Mouse (Mus musculus) midbrain, embryonic 11.5 days (tissue): ENCODE results near the gene Top3b. TPM values are rescaled to one million over a fixed set of nuclear protein-coding genes. Genes with fewer than 3 reads are reported as not detected.

Experiments
- ATAC-seq: fragments of 200-750 bp; cut with Nextera tagmentation; 2 replicates; pipeline ENCODE4 v1.8.0; 2017; ENCODE audit warnings: moderate TSS enrichment, moderate library complexity; ENCODE audit not compliant: low FRiP score
- DNase-seq: peaks from one replicate; pipeline ENCODE4 v3.0.0; 2015; ENCODE audit warnings: low spot score; ENCODE audit errors: missing footprints
- H3K27ac ChIP-seq: fragments of 300-500 bp; sonication (generic); 2 replicates; pipeline ENCODE4 v1.5.1; 2014; ENCODE audit warnings: low read depth, low read length
- H3K27me3 ChIP-seq: fragments of 300-500 bp; sonication (generic); 2 replicates; pipeline ENCODE4 v1.6.1; 2014; ENCODE audit warnings: mild to moderate bottlenecking, low read length, moderate library complexity, mixed read lengths; ENCODE audit not compliant: control insufficient read depth, insufficient read depth
- H3K36me3 ChIP-seq: fragments of 300-500 bp; sonication (generic); 2 replicates; pipeline ENCODE4 v1.6.1; 2014; ENCODE audit warnings: mild to moderate bottlenecking, low read length, moderate library complexity, mixed read lengths; ENCODE audit not compliant: control insufficient read depth, insufficient read depth
- H3K4me1 ChIP-seq: fragments of 300-500 bp; sonication (generic); 2 replicates; pipeline ENCODE4 v1.6.1; 2014; ENCODE audit warnings: low read length; ENCODE audit not compliant: control insufficient read depth, insufficient read depth
- H3K4me2 ChIP-seq: fragments of 300-500 bp; sonication (generic); 2 replicates; pipeline ENCODE4 v1.6.1; 2014; ENCODE audit warnings: mild to moderate bottlenecking, moderate library complexity
- H3K4me3 ChIP-seq: fragments of 300-500 bp; sonication (generic); 2 replicates; pipeline ENCODE4 v1.5.1; 2014; ENCODE audit warnings: low read depth, low read length
- H3K9ac ChIP-seq: fragments of 300-500 bp; sonication (generic); 2 replicates; pipeline ENCODE4 v1.6.1; 2014; ENCODE audit warnings: low read length
- H3K9me3 ChIP-seq: fragments of 300-500 bp; sonication (generic); 2 replicates; pipeline ENCODE4 v1.6.1; 2016; ENCODE audit warnings: low read length; ENCODE audit not compliant: control insufficient read depth
- WGBS: fragments of 180-500 bp; shearing (Covaris S2); extraction: QIAGEN DNeasy Blood & Tissue Kit; methylation state at CpG from one replicate; pipeline ENCODE4 v1.1.7; 2014; 5-methylcytosine and 5-hydroxymethylcytosine counted together
- polyA plus RNA-seq: library from polyadenylated mRNA; unstranded; fragments of >200 nt; fragmentation: Nextera tagmentation; extraction: Ambion mirVana; gene quantifications from 2 replicates; pipeline ENCODE4 v1.2.1, GENCODE M21; 2014

The Top3b gene
- 50.0 and 56.7 TPM in 2 replicates for polyA plus RNA-seq

- under 1% methylated on average over 45 of the region's 49 CpGs for WGBS
- DNase-seq = peak; percentile 97
- H3K9ac ChIP-seq = peak within 1 kb of the TSS; percentile 82
These were observed at the start of gene Top3b, which contains the start of gene Vpreb1 for GRCm38 (mm10) chr16:16870617-16871331. Gene Top3b, plus strand, starts transcription at chr16:16870736. Gene Vpreb1, minus strand, starts transcription at chr16:16870843.

GRCm38 (mm10) chr16:16825476-16825875 lies 45.1 kb upstream of the Top3b start:
- no peaks in the 10 kb centered on the region for H3K9me3 ChIP-seq
- no peak overlapping the region for H3K4me3 ChIP-seq
- no peak for ATAC-seq
- 38% methylated on average over 5 of the region's 5 CpGs for WGBS
- DNase-seq = no peak
- no peaks in the 10 kb centered on the region for H3K27me3 ChIP-seq
- no peak overlapping the region for H3K9ac ChIP-seq
- H3K4me2 ChIP-seq = no peak overlapping the region
- H3K27ac ChIP-seq = no peak overlapping the region
- H3K36me3 ChIP-seq = no peaks in the 10 kb centered on the region
- no peaks in the 10 kb centered on the region for H3K4me1 ChIP-seq

More at GRCm38 (mm10) chr16:16870617-16871331, at the start of gene Top3b, which contains the start of gene Vpreb1:
- Histone ChIP-seq H3K4me3 (peak within 1 kb of the TSS; percentile 64), H3K27ac (peak within 1 kb of the TSS; percentile 83), H3K4me2 (peak within 1 kb of the TSS; percentile 63), H3K27me3 (no peaks in the 10 kb centered on the region), H3K9me3 (no peaks in the 10 kb centered on the region; the same call in 1 of the 2 replicates), H3K4me1 (peaks cover 6% of the 10 kb centered on the region; the same call in 1 of the 2 replicates), H3K36me3 (no peaks in the 10 kb centered on the region)
- peak; percentile 96 for ATAC-seq

DNA sequence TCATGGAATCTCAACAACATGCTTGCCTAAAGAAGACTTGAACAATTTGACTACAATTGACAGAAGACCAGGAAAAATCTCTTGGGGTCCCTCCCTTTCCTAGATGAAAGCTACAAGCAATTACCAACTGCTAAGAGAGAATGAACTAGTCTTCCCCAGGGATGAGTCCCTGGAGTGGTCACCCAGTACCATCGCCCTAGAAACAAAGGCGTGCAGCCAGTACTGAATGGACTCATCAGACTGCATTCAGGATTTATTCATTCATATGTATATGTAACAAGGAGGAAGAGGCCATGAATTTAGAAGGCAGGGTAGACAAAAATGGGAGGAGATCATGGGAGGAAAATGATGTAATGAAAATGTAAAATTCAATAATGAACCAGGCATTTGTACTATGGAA lies 44.3 kb upstream of the Top3b start:
- ATAC-seq = no peak
- Histone ChIP-seq H3K27me3 (no peaks in the 10 kb centered on the region), H3K36me3 (no peaks in the 10 kb centered on the region), H3K4me1 (no peaks in the 10 kb centered on the region), H3K4me3 (no peak overlapping the region), H3K27ac (no peak overlapping the region), H3K9me3 (no peaks in the 10 kb centered on the region), H3K9ac (no peak overlapping the region), H3K4me2 (no peak overlapping the region)
- 79% methylated on average over 2 of the region's 2 CpGs for WGBS
- DNase-seq = no peak

GRCm38 (mm10) chr16:16828757-16829615 lies 41.5 kb upstream of the Top3b start, which contains the start of gene Spag6l:
Gene Spag6l, minus strand, starts transcription at chr16:16829456.
- peak; percentile 95 for DNase-seq
- Histone ChIP-seq H3K4me2 (peak within 1 kb of the TSS; percentile 81), H3K9ac (peak within 1 kb of the TSS; percentile 50), H3K4me1 (no peaks in the 10 kb centered on the region), H3K4me3 (peak within 1 kb of the TSS; percentile 44), H3K27me3 (no peaks in the 10 kb centered on the region), H3K36me3 (no peaks in the 10 kb centered on the region), H3K27ac (no peak within 1 kb of the TSS), H3K9me3 (no peaks in the 10 kb centered on the region)
- ATAC-seq = peak; percentile 97
- WGBS = 6% methylated on average over 33 of the region's 33 CpGs

DNA sequence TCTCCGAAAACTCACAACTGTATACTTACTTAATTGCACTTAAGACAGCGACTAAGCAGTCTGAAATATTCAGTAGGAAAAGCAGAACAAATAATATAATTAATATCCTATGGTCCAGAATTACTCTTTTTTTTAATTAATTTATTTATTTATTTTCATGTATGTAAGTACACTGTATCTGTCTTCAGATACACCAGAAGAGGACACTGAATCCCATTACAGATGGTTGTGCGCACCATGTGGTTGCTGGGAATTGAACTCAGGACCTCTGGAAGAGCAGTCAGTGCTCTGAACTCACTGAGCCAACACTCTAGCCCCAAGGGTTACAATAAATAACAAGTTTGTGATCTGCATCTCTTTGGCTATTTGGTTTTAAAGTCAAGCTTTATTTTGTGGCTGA lies 40.9 kb upstream of the Top3b start:
- H3K4me2 ChIP-seq = no peak overlapping the region
- no peak overlapping the region for H3K9ac ChIP-seq
- DNase-seq (no peak), ATAC-seq (peak; percentile 40; the same call in 1 of the 2 replicates)
- no peaks in the 10 kb centered on the region for H3K9me3 ChIP-seq
- H3K4me1 ChIP-seq = no peaks in the 10 kb centered on the region
- H3K4me3 ChIP-seq = no peak overlapping the region
- H3K27ac ChIP-seq = no peak overlapping the region
- WGBS = 83% methylated on average over 3 of the region's 3 CpGs
- H3K27me3 ChIP-seq = no peaks in the 10 kb centered on the region
- no peaks in the 10 kb centered on the region for H3K36me3 ChIP-seq

GRCm38 (mm10) chr16:16849196-16849595 lies 21.3 kb upstream of the Top3b start:
- no peaks in the 10 kb centered on the region for H3K36me3 ChIP-seq
- no peak for DNase-seq
- no peaks in the 10 kb centered on the region for H3K9me3 ChIP-seq
- H3K4me1 ChIP-seq = no peaks in the 10 kb centered on the region
- no peak overlapping the region for H3K9ac ChIP-seq
- ATAC-seq = no peak
- no peak overlapping the region for H3K27ac ChIP-seq
- no peaks in the 10 kb centered on the region for H3K27me3 ChIP-seq
- H3K4me2 ChIP-seq = no peak overlapping the region
- H3K4me3 ChIP-seq = no peak overlapping the region

- Histone ChIP-seq H3K4me1 (no peaks in the 10 kb centered on the region), H3K27ac (no peak overlapping the region), H3K4me2 (no peak overlapping the region), H3K9ac (no peak overlapping the region), H3K36me3 (no peaks in the 10 kb centered on the region), H3K4me3 (no peak overlapping the region), H3K27me3 (no peaks in the 10 kb centered on the region), H3K9me3 (no peaks in the 10 kb centered on the region)
- DNase-seq (no peak), ATAC-seq (no peak)
- WGBS = 80% methylated on average over 3 of the region's 3 CpGs
These were observed 18.1 kb upstream of the Top3b start for GRCm38 (mm10) chr16:16852411-16852810.

DNA sequence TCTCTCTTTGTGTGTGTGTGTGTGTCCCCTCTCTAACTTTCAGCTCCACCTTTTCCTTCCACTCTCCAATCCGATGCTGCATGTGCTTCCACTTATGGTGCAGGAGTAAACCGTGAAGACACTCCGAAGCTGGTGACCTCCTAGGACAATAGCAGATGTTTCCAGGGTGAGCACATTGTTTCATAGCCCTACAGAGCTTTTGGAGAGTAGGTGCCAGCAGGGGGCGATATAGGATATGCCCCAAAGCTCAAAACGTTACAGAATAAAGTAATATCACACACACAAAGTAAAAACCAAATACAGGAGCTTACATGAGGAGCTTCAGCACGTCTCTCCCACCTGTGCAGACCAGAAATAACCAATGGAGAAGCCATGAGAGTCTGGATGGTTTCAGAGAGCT lies 15.7 kb upstream of the Top3b start:
- no peak for ATAC-seq
- H3K4me3 ChIP-seq = no peak overlapping the region
- H3K9ac ChIP-seq = no peak overlapping the region
- H3K27ac ChIP-seq = no peak overlapping the region
- WGBS = 40% methylated on average over 6 of the region's 6 CpGs
- H3K9me3 ChIP-seq = no peaks in the 10 kb centered on the region
- no peaks in the 10 kb centered on the region for H3K27me3 ChIP-seq
- H3K4me1 ChIP-seq = no peaks in the 10 kb centered on the region
- no peak overlapping the region for H3K4me2 ChIP-seq
- H3K36me3 ChIP-seq = no peaks in the 10 kb centered on the region
- no peak for DNase-seq

DNA sequence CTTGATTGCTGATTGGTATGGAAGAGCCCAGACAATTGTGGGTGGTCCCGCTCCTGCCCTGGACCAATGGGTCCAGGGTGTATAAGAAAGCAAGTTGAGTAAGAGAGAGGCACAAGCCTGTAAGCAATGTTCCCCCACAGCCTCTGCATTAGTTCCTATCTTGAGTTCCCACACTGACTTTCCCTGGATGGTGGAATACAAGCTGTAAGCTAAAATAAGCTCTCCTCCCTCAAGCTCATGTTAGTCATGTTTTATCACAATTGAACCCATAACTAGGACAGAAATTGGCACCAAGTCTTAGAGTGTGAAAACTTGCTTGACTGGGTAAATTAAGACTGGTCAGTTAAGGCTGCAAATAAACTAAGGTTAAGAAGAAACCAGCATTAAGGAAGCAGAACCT lies 15.0 kb upstream of the Top3b start:
- H3K27ac ChIP-seq = no peak overlapping the region
- H3K4me3 ChIP-seq = no peak overlapping the region
- no peak overlapping the region for H3K9ac ChIP-seq
- no peaks in the 10 kb centered on the region for H3K27me3 ChIP-seq
- DNase-seq (no peak), ATAC-seq (no peak)
- no peaks in the 10 kb centered on the region for H3K9me3 ChIP-seq
- no peaks in the 10 kb centered on the region for H3K4me1 ChIP-seq
- H3K36me3 ChIP-seq = no peaks in the 10 kb centered on the region
- H3K4me2 ChIP-seq = no peak overlapping the region
- WGBS = 97% methylated on average over 1 of the region's 1 CpGs
